Mouse (Mus musculus): ENCODE data around the gene Csf2.

DNA sequence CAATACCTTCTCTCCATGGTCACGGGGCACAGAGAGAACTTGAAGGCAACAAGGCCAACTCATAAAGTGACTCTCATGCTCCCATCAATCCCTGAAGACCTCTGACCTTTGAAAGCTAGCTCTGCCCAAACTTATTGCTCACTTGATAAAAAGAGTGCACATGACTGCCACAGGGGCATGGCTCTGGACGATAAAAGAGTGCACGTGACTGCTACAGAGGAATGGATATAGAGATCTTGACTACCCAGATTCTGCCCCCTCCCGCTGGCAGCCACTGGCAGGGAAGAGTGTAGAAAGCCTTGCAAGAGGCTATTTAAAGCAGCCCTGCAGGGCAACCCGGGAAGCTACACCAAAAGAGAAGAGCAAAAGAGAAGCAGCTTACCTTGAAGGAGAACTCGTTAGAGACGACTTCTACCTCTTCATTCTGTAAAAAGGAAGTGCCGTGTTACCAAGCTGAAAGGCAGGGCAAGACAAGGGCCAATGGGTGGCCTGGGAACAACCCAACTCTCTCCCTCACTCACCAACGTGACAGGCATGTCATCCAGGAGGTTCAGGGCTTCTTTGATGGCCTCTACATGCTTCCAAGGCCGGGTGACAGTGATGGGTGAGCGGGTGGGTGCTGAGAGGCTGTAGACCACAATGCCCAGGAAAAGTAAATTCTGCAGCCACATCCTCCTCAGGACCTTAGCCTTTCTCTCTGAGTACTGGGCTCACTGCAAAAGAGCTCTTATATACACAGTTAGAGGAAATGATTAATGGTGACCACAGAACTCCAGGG lies at the start of gene Csf2:
- no peak for TF ChIP-seq POLR2A (IDR thresholded peaks at IDR 0.05; ENCODE audit: low read depth, low read length)
- TF ChIP-seq CTCF (conservative IDR thresholded peaks at IDR 0.05; ENCODE audit: insufficient read depth, insufficient read length, low read depth, low read length): no peak
